Mouse (Mus musculus) small intestine, adult 10 weeks (tissue): ENCODE measurements around the gene Agbl4. TPM values are rescaled to one million over a fixed set of nuclear protein-coding genes. Genes with fewer than 3 reads are reported as not detected.

Experiments
- polyA plus RNA-seq: library from polyadenylated mRNA; stranded (reverse); fragments of 350-450 nt; fragmentation: Illumina TruSeq; extraction: RNeasy Lipid Tissue Mini Kit (QIAGEN cat#74804); gene quantifications from one replicate; pipeline ENCODE4 v1.2.3, GENCODE M21; 2014; ENCODE audit warnings: low replicate concordance

The Agbl4 gene
- not detected for polyA plus RNA-seq

DNA sequence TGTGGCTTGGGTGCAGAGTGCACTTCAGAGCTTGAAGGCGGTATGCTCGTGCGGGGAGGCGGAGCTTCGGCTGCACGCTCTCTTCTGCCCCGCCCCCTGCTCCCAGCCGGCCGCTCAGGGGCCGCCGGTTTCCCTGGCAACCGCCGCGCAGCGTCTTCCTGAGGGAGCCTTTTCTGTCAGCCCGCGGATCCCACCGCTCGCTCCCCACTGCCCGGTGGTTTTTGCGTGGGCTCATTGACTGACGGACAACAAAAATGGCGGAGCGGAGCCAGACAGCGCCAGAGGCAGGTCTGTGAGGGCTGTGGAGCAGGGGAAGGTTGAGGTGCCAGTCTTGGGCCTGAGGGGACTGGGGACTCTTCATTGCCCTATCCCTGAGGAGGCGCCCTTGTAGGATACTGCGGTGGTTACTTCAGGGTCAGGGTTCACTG, at the start of gene Agbl4:
Gene Agbl4, plus strand, starts transcription at position 44 of the 428 bp plus-strand sequence.

DNA sequence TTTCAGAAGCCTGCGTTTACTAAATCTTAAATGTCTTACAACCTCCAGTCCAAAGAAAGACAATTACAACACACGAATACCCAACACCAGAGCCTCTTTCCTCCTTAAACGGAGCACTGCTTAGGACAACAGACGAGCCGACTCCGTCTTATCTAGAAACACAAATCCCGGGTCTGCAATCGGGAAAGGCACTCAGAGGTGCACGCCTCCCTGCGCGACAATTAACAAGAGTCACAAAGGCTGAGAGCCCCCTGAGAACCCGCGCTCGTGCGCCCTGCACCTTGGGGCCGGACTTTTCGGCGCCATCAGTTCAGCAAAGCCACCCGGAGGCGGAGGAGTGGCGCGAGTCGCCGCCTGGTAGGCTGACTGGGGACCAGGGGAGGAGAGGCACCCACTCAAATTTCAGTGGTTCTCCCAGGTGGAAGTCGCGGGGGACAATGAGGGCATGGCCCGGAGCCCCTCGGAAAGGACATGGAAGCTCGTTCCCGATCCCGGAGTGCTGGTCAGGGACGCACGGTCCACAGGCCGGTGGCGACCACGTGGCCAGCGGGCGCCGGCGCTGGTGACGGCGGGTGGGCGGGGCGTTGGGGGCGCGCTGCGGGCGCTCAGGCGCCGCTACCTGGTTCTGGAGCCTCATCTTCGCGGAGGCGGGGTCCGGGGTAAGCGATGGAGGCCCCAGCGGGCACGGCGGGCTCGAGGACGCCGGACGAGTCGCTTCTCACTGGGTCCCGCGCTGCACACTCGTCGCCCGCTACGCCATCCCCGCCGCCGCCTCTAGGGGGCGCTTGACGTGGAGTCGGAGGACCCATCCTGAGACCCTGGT, 46.1 kb upstream of the Agbl4 start, which contains the start of gene Elavl4:
Gene Elavl4, minus strand, starts transcription at position 732 of the 823 bp plus-strand sequence.

DNA sequence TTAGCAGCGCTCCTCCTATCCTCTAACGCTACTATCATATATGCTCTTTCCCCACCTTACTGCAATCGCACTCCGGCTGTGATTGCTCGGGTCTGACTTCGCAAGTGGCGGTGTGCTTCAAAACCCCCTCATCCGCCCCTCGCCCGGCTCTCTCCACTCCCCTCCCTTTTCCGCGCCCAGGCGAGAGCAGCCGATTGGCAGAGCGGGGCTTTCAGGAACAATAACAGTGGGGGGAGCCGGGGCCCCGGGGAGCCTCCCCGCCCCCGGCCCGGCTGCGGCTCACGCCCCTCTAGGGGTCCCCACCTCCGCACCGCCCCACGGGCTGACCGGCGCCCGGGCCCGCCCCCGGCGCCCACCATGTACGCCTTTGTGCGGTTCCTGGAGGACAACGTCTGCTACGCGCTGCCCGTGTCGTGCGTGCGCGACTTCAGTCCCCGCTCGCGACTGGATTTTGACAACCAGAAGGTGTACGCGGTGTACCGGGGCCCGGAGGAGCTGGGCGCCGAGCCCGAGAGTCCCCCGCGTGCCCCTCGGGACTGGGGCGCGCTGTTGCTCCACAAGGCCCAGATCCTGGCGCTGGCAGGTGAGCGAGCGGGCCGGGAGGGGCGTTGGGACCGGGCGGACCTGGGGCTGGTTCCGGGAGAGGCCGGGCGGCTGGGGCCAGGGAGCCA, 1017.5 kb downstream of the Agbl4 start, which contains the start of gene Bend5:
Gene Bend5, plus strand, starts transcription at position 189 of the 671 bp plus-strand sequence.

Other genes with a start within 250 kb of the Agbl4 start
- gene Elavl4, start 45.8 kb upstream of the Agbl4 start, polyA plus RNA-seq, result 4.9 TPM